Mouse (Mus musculus) layer of hippocampus, adult 2 months (tissue): ENCODE measurements around the gene St8sia1. TPM values are rescaled to one million over a fixed set of nuclear protein-coding genes. Genes with fewer than 3 reads are reported as not detected.

Experiments
- DNase-seq, 2 experiments: peaks; one replicate each; pipeline ENCODE4 v3.0.0; 2022; ENCODE audit warnings: low spot score in 2 of 2
- H3K27ac ChIP-seq: fragments of 200-600 bp; 2 replicates; pipeline ENCODE4 v1.8.1; 2022
- H3K4me3 ChIP-seq: fragments of 200-600 bp; 2 replicates; pipeline ENCODE4 v1.8.1; 2022; ENCODE audit warnings: mild to moderate bottlenecking
- CTCF ChIP-seq: fragments of 200-600 bp; conservative IDR thresholded peaks from 2 replicates; pipeline ENCODE4 v1.8.1; 2022; ENCODE audit warnings: antibody characterized with exemption, mild to moderate bottlenecking, moderate library complexity
- total RNA-seq, 2 experiments: library from RNA; stranded (reverse); gene quantifications; 2 replicates each; pipeline ENCODE4 v1.2.3; 2021

Gene St8sia1
- total RNA-seq, 2 experiments from 2014 or later, result 34.4 to 39.1 TPM

- peak; percentile 21 to 32 for DNase-seq
- H3K4me3 ChIP-seq, result no peak overlapping the region
- no peak overlapping the region for H3K27ac ChIP-seq
- TF ChIP-seq CTCF, result no peak
Measured at GRCm38 (mm10) chr6:142852419-142853377, 111.6 kb downstream of the St8sia1 start.

- DNase-seq, result no peak
- TF ChIP-seq CTCF, result no peak
- Histone ChIP-seq H3K4me3 (no peak overlapping the region), H3K27ac (no peak overlapping the region)
Measured at GRCm38 (mm10) chr6:142850436-142850835, 113.8 kb downstream of the St8sia1 start.

DNA sequence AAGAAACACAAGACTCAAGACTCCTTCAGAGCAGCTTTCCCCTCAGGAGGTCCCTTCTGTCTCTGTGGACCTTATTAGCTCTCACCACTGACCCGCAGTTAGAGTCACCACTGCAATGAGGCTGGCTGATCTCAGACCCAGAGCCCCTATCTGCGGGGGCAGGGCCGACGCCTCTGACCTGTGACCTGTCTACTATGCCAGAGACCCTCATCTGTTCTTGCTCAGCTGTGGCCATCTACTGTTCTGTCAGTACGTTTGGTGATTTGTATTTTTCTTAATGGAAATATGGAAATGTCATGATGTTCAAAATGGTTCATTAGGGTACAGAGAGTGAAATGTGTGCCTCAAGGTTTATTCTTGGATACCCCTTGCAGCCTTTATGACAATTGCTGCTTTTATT lies 114.9 kb downstream of the St8sia1 start:
- no peak for TF ChIP-seq CTCF
- no peak overlapping the region for H3K4me3 ChIP-seq
- no peak for DNase-seq
- no peak overlapping the region for H3K27ac ChIP-seq

- TF ChIP-seq CTCF, result no peak
Measured at GRCm38 (mm10) chr6:142847914-142848674, 116.2 kb downstream of the St8sia1 start.

GRCm38 (mm10) chr6:142846855-142847254 lies 117.4 kb downstream of the St8sia1 start:
- no peak for DNase-seq
- Histone ChIP-seq H3K27ac (no peak overlapping the region), H3K4me3 (no peak overlapping the region)
- TF ChIP-seq CTCF, result no peak

More at GRCm38 (mm10) chr6:142847914-142848674, 116.2 kb downstream of the St8sia1 start:
- H3K4me3 ChIP-seq, result no peak overlapping the region
- no peak overlapping the region for H3K27ac ChIP-seq
- DNase-seq, result no peak

DNA sequence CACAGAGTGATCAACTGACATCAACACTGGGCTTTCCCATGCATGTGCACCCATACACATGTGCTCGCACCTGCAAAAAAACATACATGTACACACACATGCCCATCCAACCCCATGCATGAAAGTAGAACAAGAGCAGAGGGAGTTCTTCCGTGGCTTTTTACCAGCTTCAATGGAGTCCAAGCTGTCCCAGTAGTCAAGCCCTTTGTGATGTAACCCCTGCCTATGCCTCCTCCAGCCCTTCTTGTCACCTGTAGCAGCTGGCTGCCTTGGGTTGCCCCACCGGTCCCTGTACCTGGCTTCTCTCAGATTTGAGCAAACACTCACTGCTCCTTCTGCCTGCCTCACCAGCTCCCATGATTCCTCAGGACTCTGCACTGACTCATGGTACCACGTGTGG lies 119.2 kb downstream of the St8sia1 start:
- no peak for DNase-seq
- Histone ChIP-seq H3K4me3 (no peak overlapping the region), H3K27ac (no peak overlapping the region)
- TF ChIP-seq CTCF, result no peak

DNA sequence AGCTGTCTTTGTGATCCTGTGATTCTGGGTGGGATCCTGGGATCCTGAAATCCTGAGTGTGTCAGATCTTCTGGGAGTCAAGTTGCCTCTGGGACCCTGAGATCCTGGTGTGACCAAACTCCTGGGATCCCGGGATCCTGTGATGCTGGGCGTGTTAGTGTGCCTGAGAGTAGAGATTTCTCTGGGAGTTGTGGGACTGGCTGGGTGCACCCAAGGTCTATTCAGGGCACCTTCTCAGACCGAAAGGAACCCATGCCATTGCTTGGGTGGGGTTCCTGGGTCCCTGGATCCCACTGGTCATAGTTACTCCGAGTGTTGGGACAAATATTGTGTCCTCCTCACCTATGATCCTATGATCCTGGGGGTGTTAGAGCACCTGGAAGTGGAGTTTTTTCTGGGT lies 120.2 kb downstream of the St8sia1 start:
- no peak for DNase-seq
- no peak overlapping the region for H3K27ac ChIP-seq
- H3K4me3 ChIP-seq, result no peak overlapping the region
- no peak for TF ChIP-seq CTCF

- no peak overlapping the region for H3K4me3 ChIP-seq
Measured at GRCm38 (mm10) chr6:142838501-142838900, 125.8 kb downstream of the St8sia1 start.

DNA sequence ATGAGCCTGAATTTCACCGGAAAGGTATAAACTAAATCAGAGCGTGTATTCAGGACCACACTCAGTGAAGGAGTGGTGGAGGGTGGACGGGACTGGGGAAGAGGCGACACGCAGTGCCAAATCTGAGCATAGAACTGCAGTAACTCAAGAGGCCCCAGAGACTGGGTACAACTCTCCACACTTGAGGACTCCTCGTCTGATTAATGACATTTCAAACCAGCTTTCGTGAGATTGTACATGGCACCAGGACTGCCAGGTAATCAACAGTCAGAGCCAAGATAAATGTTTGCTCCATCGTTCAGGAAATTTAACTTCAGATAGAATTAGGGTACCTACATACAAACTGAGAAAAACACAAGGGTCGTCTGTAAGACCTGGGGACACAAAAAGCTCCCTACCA lies 126.9 kb downstream of the St8sia1 start:
- TF ChIP-seq CTCF, result no peak
- no peak overlapping the region for H3K27ac ChIP-seq
- H3K4me3 ChIP-seq, result no peak overlapping the region
- DNase-seq, result no peak

More at GRCm38 (mm10) chr6:142838501-142838900, 125.8 kb downstream of the St8sia1 start:
- TF ChIP-seq CTCF, result no peak
- no peak for DNase-seq
- no peak overlapping the region for H3K27ac ChIP-seq

GRCm38 (mm10) chr6:142835726-142836125 lies 128.5 kb downstream of the St8sia1 start:
- no peak for DNase-seq
- Histone ChIP-seq H3K4me3 (no peak overlapping the region), H3K27ac (no peak overlapping the region)
- TF ChIP-seq CTCF, result no peak

- no peak overlapping the region for H3K27ac ChIP-seq
- DNase-seq, result no peak
- TF ChIP-seq CTCF, result no peak
Measured at GRCm38 (mm10) chr6:142834911-142835310, 129.3 kb downstream of the St8sia1 start.

GRCm38 (mm10) chr6:142831706-142832105 lies 132.5 kb downstream of the St8sia1 start:
- Histone ChIP-seq H3K27ac (no peak overlapping the region), H3K4me3 (no peak overlapping the region)
- no peak for TF ChIP-seq CTCF
- no peak for DNase-seq

More at GRCm38 (mm10) chr6:142834911-142835310, 129.3 kb downstream of the St8sia1 start:
- no peak overlapping the region for H3K4me3 ChIP-seq

GRCm38 (mm10) chr6:142831243-142831642 lies 133.0 kb downstream of the St8sia1 start:
- TF ChIP-seq CTCF, result peak; percentile 51
- DNase-seq, result no peak
- no peak overlapping the region for H3K4me3 ChIP-seq
- H3K27ac ChIP-seq, result no peak overlapping the region

- DNase-seq, result no peak
- Histone ChIP-seq H3K4me3 (no peak overlapping the region), H3K27ac (no peak overlapping the region)
- no peak for TF ChIP-seq CTCF
Measured at GRCm38 (mm10) chr6:142830221-142830620, 134.0 kb downstream of the St8sia1 start.
